Mouse (Mus musculus) monocyte, adult 59 days (primary cell): ENCODE measurements around the gene Cavin4. TPM values are rescaled to one million over a fixed set of nuclear protein-coding genes. Genes with fewer than 3 reads are reported as not detected.

ENCODE experiments used
- total RNA-seq, 2 experiments: library from RNA; stranded (reverse); gene quantifications; one replicate each; pipeline ENCODE4 v1.2.4; 2023

Cavin4 gene
- not detected for total RNA-seq

GRCm38 (mm10) chr4:48663271-48663670 is at the start of gene Cavin4:
TSS of gene Cavin4 (plus strand) at chr4:48663514.

Other genes with a start within 250 kb of the Cavin4 start
- gene Tex10, start 190.1 kb upstream of the Cavin4 start, total RNA-seq, result 10 to 100 TPM; 40.2 to 47.5 TPM
- gene Msantd3, start 123.6 kb upstream of the Cavin4 start, total RNA-seq, result 10 to 100 TPM in 1 of 2 experiments, 1 to 10 TPM in 1; 5.4 to 13.7 TPM
- under 1 TPM in 1 of 2 experiments, not detected in 1; 0.42 TPM for gene Tmeff1, start 78.3 kb upstream of the Cavin4 start, total RNA-seq